Mouse (Mus musculus) left cerebral cortex, postnatal 14 days (tissue): ENCODE results near the gene Tdp1. TPM values are rescaled to one million over a fixed set of nuclear protein-coding genes. Genes with fewer than 3 reads are reported as not detected.

ENCODE experiments used
- DNase-seq, 2 experiments: peaks; one replicate each; pipeline ENCODE4 v3.0.0; 2021 to 2022; ENCODE audit warnings: low spot score in 2 of 2, mixed read lengths in 1 of 2
- intact Hi-C: fragments of 180-260 bp; cut with DNase I; formaldehyde crosslinking; loops from one replicate; pipeline ENCODE4 v1.15.1; 2025
- microRNA-seq, 2 experiments: library from miRNA; unstranded; fragments of <30 nt; microRNA quantifications; one replicate each; pipeline ENCODE4 v1.2.0; 2022
- total RNA-seq, 2 experiments: library from RNA; stranded (reverse); gene quantifications; 2 replicates each; pipeline ENCODE4 v1.2.3; 2021

The Tdp1 gene
- total RNA-seq, 2 experiments from 2014 or later = 26.5 to 30.0 TPM

DNA sequence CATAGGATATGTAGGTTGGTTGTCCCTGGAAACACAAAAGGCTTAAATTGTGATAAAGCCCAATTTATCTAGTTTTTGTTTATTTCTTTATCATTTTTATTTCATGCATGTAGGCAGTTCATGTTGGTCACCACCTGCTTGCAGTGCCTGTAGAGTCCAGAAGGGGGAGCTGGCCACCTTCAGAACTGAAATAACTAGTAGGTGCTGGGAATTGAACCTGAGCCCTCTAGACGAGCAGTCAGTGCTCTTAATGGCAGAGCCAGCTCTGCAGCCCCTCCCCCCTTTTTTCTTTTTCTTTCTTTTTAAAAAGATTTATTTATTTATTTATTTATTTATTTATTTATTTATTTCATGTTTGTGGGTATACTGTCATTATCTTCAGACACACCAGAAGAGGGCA is 89.3 kb downstream of the Tdp1 start:
- intact Hi-C loops = no loop called here

GRCm38 (mm10) chr12:99979541-99979940 is 95.2 kb downstream of the Tdp1 start:
- no peak for DNase-seq
- intact Hi-C loops = no loop called here

More for the DNA sequence above, 89.3 kb downstream of the Tdp1 start:
- DNase-seq = no peak

DNA sequence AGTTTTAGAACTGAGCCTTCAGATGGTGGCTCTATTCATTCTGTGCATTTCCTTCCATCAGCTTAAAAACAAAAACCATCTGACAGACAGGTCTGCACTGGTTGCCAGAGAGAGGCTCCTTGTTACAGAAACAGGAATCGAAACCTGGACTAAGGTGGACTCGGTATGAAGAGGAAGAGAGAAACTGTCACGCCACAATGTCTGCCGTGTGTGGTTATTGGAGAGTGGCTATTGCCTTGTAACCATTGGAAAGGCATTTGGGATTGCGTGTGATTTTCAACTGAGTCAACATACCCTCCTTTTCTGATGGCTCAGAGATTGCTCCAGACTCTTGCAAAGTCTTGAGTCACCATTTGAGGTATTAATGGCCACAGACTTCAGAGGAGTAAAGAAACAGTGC is 102.5 kb downstream of the Tdp1 start:
- no peak for DNase-seq
- intact Hi-C loops = no loop called here

DNA sequence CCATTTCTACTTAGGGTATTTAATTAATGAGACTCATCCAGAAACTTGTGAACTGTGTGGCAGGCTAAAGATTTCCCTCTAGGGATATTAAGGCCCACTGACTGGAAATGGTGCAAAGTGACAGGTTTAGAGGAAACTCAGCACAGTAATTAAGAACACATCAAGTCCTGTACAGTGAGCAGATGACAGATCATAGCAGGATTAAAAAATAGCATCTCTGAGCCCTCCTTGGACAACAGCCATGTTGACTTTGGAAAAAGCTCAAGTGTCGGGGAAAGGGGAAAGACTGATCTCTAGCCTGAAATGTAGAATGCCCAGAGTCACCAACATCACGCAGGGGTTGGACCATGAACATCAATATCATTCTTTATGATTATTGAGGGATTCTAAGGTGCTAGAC is 103.8 kb downstream of the Tdp1 start:
- no peak for DNase-seq
- intact Hi-C loops = no loop called here

DNA sequence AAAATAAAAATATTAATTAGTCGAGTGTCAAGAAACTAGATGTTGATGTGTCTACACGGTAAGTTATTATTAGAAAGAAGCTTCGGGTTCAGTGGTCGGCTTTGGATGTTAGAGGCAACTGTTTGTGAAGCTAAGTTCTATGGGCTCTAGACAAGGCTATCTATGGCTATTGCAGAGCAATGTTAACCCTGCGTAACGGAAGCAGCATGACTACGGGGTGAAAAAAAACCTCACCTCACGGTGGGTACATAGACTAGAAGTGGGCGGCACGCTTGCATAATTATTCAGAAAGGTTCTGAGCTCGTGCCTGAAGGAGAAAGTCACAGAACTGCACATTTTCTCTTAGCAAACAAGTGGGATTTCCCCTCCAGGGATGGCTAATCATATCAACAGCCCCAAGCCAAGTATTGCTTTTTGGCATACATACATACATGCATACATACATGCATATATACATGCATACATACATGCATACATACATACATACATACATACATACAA is 108.1 kb downstream of the Tdp1 start:
- DNase-seq = no peak
- intact Hi-C loops = no loop called here

- intact Hi-C loops = no loop called here
- no peak for DNase-seq
Measured at GRCm38 (mm10) chr12:99993146-99993890, 109.0 kb downstream of the Tdp1 start.

- intact Hi-C loops = no loop called here
- DNase-seq = peak in 1 of 2 experiments; percentile 18
Measured at GRCm38 (mm10) chr12:99995951-99996350, 111.6 kb downstream of the Tdp1 start.

DNA sequence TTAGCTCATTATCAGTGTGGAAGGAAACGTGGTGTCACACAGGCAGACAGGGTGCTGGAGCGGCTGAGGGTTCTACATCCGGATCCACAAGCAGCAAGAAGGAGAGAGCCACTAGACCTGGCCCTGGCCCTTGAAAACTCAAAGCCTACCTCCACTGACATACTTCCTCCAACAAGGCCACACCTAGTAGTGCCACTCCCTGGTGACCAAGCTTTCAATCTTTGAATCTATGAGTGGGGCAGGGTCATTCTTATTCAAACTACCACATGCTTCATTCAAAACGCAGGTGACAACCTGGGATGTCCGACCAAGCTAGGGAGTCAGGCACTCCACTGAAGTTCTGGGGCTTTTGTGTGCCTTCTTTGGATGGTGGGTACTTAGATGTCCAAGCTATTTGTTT is 115.4 kb downstream of the Tdp1 start:
- no peak for DNase-seq
- intact Hi-C loops = no loop called here

DNA sequence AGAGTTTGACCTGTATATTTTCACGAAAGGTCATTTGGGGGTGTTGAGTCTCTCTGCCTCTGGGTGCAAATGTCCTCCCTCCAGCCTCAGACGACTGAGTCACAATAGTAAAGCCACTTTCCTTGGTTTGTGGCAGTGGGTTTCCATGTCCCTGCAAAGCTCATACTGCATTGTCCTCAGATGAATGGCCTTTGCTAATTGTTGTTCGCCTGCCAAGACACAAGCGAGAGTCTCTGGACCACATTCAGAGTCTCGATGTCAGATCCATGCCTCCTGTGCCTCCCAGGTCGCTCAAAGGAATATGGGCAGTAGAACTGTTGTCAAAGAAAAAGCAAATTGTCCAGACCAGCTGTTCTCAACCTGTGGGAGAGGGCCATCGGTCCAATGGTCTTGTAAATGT is 116.1 kb downstream of the Tdp1 start:
- DNase-seq = no peak
- intact Hi-C loops = no loop called here

DNA sequence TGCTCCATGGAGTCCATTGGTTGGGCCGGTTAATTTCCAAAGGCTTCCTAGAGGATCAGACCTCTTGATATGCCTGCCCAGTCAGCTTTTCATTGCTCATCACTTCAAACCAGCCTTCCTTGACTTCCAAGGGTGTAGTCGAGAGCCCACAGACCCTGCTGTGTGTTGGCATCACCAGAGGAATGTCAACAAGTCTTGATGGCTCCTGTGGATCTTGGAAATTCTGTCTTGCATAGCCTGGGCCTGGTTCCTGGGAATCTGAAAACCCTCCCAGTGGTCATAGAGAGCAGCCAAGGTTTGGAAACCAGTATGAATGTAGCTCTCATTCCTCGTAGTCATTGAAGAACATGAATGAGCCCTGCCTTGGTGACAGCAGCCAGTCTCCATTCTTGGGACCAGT is 116.9 kb downstream of the Tdp1 start:
- no peak for DNase-seq

DNA sequence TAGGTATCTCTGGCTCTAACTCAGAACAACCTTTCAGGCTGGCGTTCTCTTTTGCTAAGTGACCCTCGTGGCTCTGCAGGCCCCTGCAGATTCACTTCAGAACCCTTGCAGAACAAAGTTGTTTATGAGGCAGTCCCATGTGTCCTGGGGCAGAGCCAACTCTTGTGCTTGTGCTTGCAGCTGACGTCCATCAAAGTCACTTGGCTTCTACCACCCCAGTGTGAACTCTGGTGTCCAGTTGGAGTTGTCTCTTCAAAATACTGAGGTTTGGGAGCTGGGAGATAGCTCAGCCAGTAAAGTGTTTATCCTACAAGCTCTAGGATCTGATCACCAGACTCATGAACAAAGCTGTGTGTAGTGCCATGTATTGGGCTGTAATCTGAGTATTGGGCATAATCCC is 117.6 kb downstream of the Tdp1 start:
- no peak for DNase-seq
- intact Hi-C loops = no loop called here

More for the DNA sequence above, 116.9 kb downstream of the Tdp1 start:
- intact Hi-C loops = no loop called here

GRCm38 (mm10) chr12:100002914-100003587 is 118.7 kb downstream of the Tdp1 start:
- intact Hi-C loops = no loop called here
- peak in 1 of 2 experiments; percentile 60 for DNase-seq

Small RNA genes within 50 kb of the gene (microRNA-seq; reads per million reads assigned to microRNA genes)
- gene Gm23291 = 0 reads per million in 2 experiments

Other genes with a start within 250 kb of the Tdp1 start
- under 1 TPM; 0.29 to 0.61 TPM for gene Efcab11, start 78 bp upstream of the Tdp1 start, total RNA-seq
- 1 to 10 TPM; 4.8 to 6.4 TPM for gene Kcnk13, start 80.0 kb downstream of the Tdp1 start, total RNA-seq
- 100 to 1,000 TPM; 191 to 192 TPM for gene Psmc1, start 225.6 kb downstream of the Tdp1 start, total RNA-seq